Mouse (Mus musculus) embryo, embryonic 11 days (tissue): Measurements from ENCODE around the gene Lgals3.

ENCODE experiments used
- DNase-seq: peaks from one replicate; pipeline ENCODE4 v3.0.0-alpha.2; 2015

Lgals3 gene

DNA sequence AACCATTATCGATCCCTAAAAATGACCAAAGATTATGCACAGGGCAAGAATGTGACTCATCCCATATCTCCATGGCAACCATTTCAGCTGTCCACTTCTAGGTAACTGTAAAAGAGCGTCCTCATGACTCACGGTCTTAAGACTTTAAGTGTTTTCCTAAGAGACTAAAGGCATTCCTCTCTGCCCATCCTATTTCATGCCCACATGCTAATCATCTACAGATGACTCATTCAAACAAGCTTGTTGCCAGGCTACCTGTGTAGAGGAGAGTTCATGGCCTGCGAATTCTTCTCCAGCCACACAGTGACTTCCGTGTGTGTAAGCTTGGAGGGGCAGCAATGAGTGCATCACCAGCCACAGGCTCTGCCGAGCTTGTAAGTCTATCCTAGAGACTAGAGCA, 4.1 kb downstream of the Lgals3 start:
- DNase-seq, result no peak

- peak; percentile 27 for DNase-seq
These were observed 6.5 kb downstream of the Lgals3 start for GRCm38 (mm10) chr14:47373728-47374678.

DNA sequence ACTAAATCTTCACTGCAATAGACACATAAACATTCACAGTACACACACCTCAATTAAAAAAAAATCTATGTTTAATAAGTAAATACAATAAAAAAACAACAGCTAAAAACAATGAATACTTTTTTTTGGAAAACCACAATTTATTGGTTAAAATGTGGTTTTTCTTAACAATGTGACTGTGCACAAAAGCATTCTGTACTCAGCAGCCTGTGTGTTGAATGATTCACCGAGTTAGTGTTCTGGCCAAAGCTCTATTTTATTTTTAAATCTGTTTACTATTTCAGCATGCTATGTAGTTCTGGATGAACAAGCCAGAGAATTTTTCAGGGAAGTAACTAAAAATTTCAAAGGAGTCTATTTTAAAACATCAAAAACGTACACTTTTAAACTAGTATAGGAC, 9.0 kb downstream of the Lgals3 start:
- no peak for DNase-seq

- DNase-seq, result no peak
These were observed 10.8 kb downstream of the Lgals3 start for GRCm38 (mm10) chr14:47378336-47378735.

DNA sequence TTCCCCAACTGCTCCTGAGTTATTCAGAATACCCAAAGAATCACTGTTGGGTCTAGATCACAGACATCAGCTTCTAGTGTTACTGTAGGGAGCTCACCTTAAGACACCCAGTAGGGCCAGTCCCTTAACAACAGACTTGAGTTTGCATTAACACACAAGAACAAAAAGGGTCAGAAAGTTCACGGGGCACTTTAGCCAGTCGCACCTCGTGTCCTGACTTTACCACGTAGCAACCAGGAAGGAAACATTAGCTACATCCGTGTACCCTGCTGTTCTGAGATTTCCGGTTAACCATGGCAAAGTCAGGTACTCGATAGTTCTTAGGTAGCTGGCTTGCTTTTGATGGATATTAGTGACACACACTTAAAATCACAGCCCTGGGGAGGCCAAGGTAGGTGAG, 16.4 kb downstream of the Lgals3 start:
- DNase-seq, result no peak

GRCm38 (mm10) chr14:47384653-47385052, 17.1 kb downstream of the Lgals3 start:
- no peak for DNase-seq

DNA sequence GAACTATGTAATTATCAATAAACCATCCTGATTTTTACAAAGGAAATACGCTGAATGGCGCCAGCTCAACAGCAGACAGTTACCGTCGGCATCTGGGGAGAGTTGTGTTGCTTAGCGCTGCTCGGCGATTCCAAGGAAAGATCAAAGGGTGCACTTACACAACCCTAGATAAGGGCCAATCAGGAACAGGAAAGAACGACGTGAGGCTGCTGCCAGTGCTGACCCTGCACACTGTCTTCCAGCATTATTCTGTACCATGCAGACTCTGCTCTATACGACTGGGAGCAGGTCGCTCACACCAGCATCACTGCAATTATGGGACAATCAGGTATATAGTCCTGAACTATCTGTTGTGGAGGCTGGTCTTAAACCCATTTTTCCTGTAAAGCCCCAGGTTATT, 18.6 kb downstream of the Lgals3 start:
- no peak for DNase-seq

GRCm38 (mm10) chr14:47393354-47394094, 26.0 kb downstream of the Lgals3 start:
- no peak for DNase-seq

- no peak for DNase-seq
These were observed 27.5 kb downstream of the Lgals3 start for GRCm38 (mm10) chr14:47395007-47395406.

- no peak for DNase-seq
These were observed 28.0 kb downstream of the Lgals3 start for GRCm38 (mm10) chr14:47395462-47396026.

- DNase-seq, result peak; percentile 55
These were observed 28.7 kb downstream of the Lgals3 start for GRCm38 (mm10) chr14:47396165-47396652.

GRCm38 (mm10) chr14:47402735-47403134, 35.2 kb downstream of the Lgals3 start:
- DNase-seq, result no peak

DNA sequence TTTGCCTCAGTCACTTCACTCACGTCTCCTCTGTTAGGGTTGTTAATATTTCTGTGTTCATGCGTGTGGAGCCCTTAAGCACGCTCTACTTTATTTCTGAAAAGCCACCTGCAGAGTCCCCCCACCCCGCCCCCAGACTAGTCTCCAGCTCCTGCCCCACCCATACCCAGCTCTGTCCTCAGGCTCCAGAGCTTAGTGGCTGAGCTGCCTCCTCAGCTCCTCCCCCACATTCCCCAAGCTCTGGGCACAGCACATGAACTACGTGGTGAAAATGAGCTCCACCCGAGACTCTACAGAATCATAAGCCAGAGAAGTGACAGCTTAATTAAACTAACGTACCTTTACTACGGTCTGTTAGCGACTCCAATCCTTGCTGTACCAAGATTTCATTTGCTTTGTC, 38.4 kb downstream of the Lgals3 start:
- no peak for DNase-seq

GRCm38 (mm10) chr14:47417346-47417745, 49.8 kb downstream of the Lgals3 start:
- DNase-seq, result no peak

- DNase-seq, result peak; percentile 97
These were observed 50.5 kb downstream of the Lgals3 start, which contains the start of gene Dlgap5 for GRCm38 (mm10) chr14:47417775-47418665. Dlgap5 (minus strand) TSS chr14:47418407.

DNA sequence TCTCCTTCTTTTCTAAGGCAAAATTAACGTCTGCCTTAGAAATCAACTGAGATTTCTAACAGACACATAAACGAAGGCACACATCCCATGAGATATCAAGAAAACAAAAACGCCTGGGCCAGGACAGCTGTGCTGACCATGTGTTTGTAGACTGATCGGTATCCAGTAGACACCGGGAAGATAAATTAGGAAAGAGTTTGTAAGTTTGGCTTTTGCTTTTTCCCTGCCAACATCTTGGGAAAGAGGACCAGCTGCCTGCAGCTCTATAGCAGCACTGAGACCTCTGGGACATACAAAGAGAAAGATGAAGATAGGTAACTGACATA, 51.1 kb downstream of the Lgals3 start:
- DNase-seq, result peak; percentile 8

GRCm38 (mm10) chr14:47419034-47419625, 51.6 kb downstream of the Lgals3 start:
- no peak for DNase-seq

GRCm38 (mm10) chr14:47419723-47420276, 52.2 kb downstream of the Lgals3 start:
- DNase-seq, result no peak

DNA sequence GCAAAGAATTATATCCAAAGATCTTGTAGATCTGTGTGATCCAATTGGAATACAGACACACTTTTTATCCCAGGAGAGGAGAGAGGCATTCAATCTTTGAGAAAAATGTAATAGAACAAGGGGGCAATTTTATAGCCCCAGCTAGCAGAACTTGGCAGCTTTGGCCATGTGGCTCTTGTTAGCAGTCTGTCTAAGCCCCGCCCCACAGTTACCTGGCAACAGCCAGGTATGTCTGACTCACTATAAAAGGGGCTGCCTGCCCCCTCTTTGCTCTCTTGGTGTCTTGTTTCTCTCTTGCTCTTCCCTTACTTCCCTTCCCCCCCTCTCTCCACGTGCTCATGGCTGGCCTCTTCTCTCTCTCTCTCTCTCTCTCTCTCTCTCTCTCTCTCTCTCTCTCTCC, 54.1 kb downstream of the Lgals3 start:
- DNase-seq, result peak; percentile 38

DNA sequence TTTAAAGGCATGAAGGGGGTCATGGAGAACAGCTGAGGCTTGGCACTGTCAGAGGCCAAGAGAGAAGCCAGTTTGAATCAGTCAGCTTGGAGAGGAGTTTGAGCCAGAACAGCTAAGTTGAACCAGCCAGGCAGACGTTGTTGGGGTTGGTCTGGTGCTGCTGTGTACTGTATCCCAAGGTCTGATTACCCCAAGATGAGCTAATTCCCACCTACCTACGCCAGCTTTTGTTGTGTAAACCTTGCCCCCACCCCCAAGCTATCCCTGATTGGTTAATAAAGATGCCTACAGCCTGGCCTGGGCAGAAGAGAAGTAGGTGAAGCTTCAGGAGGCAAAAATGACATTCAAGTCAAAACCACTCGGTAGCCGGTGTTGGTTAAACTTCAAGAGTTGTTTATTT, 54.9 kb downstream of the Lgals3 start:
- DNase-seq, result no peak

DNA sequence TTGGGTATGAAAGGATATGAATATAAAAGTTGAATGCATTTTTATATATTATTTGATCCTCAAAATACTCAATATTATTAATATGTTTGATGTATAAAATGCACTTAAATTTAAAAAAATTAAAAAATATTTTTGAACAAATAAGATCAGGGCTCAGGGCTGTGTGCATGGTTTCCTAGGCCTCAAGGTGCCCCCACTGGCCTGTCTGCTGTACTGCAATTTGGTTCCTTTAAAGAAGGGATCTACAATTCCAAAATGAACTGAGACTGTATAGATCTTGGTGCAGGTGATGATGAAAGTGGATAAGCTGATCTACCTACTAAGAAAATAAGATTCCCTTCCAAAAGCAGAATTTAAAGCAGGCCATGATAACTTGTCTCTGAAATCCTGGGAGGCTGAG, 65.4 kb downstream of the Lgals3 start:
- DNase-seq, result peak; percentile 13
